Mouse (Mus musculus) intestine, postnatal 0 days (tissue): ENCODE measurements around the gene Nox3. TPM values are rescaled to one million over a fixed set of nuclear protein-coding genes. Genes with fewer than 3 reads are reported as not detected.
A peak's percentile ranks its signal among the peaks of the same experiment; 100 is the strongest.

Experiments used
- ATAC-seq: fragments of 200-750 bp; cut with Nextera tagmentation; 2 replicates; pipeline ENCODE4 v1.8.0; 2017; ENCODE audit warnings: mild to moderate bottlenecking, moderate TSS enrichment, moderate library complexity
- H3K27ac ChIP-seq: fragments of 300-500 bp; sonication (generic); 2 replicates; pipeline ENCODE4 v1.5.1; 2014; ENCODE audit warnings: mild to moderate bottlenecking, low read depth, low read length, moderate library complexity
- H3K27me3 ChIP-seq: fragments of 300-500 bp; sonication (generic); replicated peaks from 2 replicates; pipeline ENCODE4 v1.6.1; 2014; ENCODE audit warnings: low read length, mixed read lengths; ENCODE audit not compliant: control insufficient read depth, insufficient read depth
- H3K36me3 ChIP-seq: fragments of 300-500 bp; sonication (generic); 2 replicates; pipeline ENCODE4 v1.6.1; 2014; ENCODE audit warnings: mild to moderate bottlenecking, moderate library complexity; ENCODE audit not compliant: control insufficient read depth, insufficient read depth
- H3K4me1 ChIP-seq: fragments of 300-500 bp; sonication (generic); replicated peaks from 2 replicates; pipeline ENCODE4 v1.6.1; 2014; ENCODE audit warnings: antibody characterized with exemption, low read length, mixed read lengths; ENCODE audit not compliant: control insufficient read depth, insufficient read depth
- H3K4me2 ChIP-seq: fragments of 300-500 bp; sonication (generic); replicated peaks from 2 replicates; pipeline ENCODE4 v1.6.1; 2014; ENCODE audit warnings: low read depth, mild to moderate bottlenecking, moderate library complexity
- H3K4me3 ChIP-seq: fragments of 300-500 bp; sonication (generic); 2 replicates; pipeline ENCODE4 v1.5.1; 2014; ENCODE audit warnings: low read depth, low read length
- H3K9ac ChIP-seq: fragments of 300-500 bp; sonication (generic); 2 replicates; pipeline ENCODE4 v1.6.1; 2014; ENCODE audit warnings: mild to moderate bottlenecking, low read depth, low read length
- H3K9me3 ChIP-seq: fragments of 300-500 bp; sonication (generic); 2 replicates; pipeline ENCODE4 v1.6.1; 2016; ENCODE audit warnings: mixed run types; ENCODE audit not compliant: control insufficient read depth
- CTCF ChIP-seq: sonication (generic); IDR thresholded peaks from 2 replicates; pipeline ENCODE4 v1.5.1; 2016; ENCODE audit warnings: low read depth, mild to moderate bottlenecking, control low read depth, antibody characterized with exemption, moderate library complexity
- whole genome bisulfite sequencing: fragments of 180-500 bp; shearing (Covaris S2); extraction: QIAGEN DNeasy Blood & Tissue Kit; methylation state at CpG from one replicate; pipeline ENCODE4 v1.1.7; 2014; 5-methylcytosine and 5-hydroxymethylcytosine counted together
- polyA plus RNA-seq: library from polyadenylated mRNA; unstranded; fragments of >200 nt; fragmentation: Nextera tagmentation; extraction: Ambion mirVana; gene quantifications from 2 replicates; pipeline ENCODE4 v1.2.1, GENCODE M21; 2015

Gene Nox3
- polyA plus RNA-seq, 1 experiment from 2014 or later: not detected

DNA sequence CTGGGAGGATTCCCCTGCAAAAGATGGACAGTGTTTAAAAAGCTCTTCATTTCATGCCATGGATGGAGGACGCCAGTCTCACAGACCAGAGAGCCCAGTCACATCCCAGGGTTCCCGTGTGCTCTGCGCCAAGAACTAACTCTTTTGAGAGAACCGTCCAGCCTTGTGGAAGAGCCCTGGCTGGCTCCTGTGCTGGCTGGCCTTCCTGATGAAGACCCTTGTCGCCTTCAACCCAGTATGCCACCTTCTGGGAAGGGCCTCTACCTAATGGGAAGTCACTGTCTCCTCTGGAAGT, 84.3 kb downstream of the Nox3 start:
- no peaks in the 10 kb centered on the region for H3K36me3 ChIP-seq
- no peak for ATAC-seq
- no peak overlapping the region for H3K27ac ChIP-seq
- H3K4me1 ChIP-seq: no peaks in the 10 kb centered on the region
- no peaks in the 10 kb centered on the region for H3K27me3 ChIP-seq
- WGBS: 88% methylated on average over 5 of the region's 5 CpGs
- H3K9ac ChIP-seq: no peak overlapping the region
- H3K4me3 ChIP-seq: no peak overlapping the region
- H3K9me3 ChIP-seq: no peaks in the 10 kb centered on the region
- H3K4me2 ChIP-seq: no peak overlapping the region
- no peak for TF ChIP-seq CTCF

DNA sequence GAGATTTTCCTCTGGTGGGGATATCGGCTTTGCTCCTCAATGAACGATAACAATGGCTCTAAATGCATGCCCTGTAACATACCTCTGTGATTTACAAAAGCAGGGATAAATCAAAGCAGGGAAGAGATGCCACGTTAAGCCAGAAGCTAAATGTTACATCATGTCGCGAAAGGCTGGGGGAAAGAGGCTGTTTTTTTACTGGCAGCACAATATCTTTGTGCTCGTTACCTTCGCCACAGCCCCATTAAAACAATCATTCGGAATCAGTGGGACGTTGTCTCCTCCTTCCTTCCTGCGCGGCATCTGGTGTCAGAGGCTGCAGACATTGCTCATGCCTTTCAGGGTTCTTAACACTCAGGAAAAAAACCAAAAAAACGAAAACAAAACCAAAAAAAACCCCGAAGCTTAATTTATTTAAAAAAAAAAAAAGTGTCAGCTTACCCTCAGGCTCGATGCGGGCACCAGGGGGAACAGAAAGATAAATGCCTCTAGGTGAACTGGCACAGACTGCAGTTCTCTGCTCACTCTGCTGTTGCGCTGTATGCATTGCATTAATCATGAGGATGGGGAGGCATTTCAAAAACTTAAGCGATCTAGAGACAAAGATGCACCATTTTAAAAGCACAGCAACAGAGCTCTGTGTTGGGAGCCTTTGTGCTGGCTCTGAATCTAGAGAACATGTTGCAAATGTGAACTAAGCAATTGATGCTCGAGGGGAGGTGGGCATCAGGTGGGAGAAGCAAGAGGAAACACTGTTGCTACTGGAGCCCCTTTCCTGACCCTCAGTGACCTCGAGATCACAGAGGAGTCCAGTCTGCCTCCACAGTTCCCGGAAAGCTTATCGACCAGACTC, 84.9 kb downstream of the Nox3 start:
- H3K4me1 ChIP-seq: no peaks in the 10 kb centered on the region
- no peak overlapping the region for H3K9ac ChIP-seq
- WGBS: 41% methylated on average over 21 of the region's 21 CpGs
- H3K27me3 ChIP-seq: no peaks in the 10 kb centered on the region
- ATAC-seq: no peak
- H3K9me3 ChIP-seq: no peaks in the 10 kb centered on the region
- no peak overlapping the region for H3K27ac ChIP-seq
- H3K4me3 ChIP-seq: no peak overlapping the region
- H3K4me2 ChIP-seq: peak overlapping the region; percentile 9; the same call in 1 of the 2 replicates
- no peaks in the 10 kb centered on the region for H3K36me3 ChIP-seq
- 0 out of 2 replicates have a peak, but pooled peaks have one; percentile 1 for TF ChIP-seq CTCF

DNA sequence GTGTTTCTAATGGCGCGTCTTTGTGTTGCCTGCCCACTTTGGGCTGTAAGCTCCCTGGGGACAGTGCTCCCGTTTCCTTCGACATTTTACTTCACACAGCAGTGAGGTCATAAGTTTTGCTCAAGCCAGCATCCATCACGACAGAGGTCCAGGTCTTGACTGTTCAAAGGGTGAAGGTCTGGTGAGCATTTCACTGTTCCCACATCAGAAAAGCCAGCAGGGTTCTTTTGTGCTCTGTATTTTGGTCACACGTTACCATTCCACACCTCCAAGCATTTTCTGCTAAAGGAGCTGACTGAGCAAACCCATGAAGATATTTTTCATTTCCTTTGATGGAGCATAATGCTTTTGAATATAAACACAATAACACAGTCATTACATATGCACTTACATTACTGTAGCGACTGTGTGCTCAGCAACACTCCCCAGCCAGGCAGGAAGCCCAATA, 85.7 kb downstream of the Nox3 start:
- 74% methylated on average over 7 of the region's 7 CpGs for WGBS
- Histone ChIP-seq H3K27me3 (no peaks in the 10 kb centered on the region), H3K4me2 (no peak overlapping the region), H3K36me3 (no peaks in the 10 kb centered on the region), H3K9me3 (no peaks in the 10 kb centered on the region), H3K9ac (no peak overlapping the region), H3K27ac (no peak overlapping the region), H3K4me1 (no peaks in the 10 kb centered on the region), H3K4me3 (no peak overlapping the region)
- no peak for ATAC-seq
- no peak for TF ChIP-seq CTCF

DNA sequence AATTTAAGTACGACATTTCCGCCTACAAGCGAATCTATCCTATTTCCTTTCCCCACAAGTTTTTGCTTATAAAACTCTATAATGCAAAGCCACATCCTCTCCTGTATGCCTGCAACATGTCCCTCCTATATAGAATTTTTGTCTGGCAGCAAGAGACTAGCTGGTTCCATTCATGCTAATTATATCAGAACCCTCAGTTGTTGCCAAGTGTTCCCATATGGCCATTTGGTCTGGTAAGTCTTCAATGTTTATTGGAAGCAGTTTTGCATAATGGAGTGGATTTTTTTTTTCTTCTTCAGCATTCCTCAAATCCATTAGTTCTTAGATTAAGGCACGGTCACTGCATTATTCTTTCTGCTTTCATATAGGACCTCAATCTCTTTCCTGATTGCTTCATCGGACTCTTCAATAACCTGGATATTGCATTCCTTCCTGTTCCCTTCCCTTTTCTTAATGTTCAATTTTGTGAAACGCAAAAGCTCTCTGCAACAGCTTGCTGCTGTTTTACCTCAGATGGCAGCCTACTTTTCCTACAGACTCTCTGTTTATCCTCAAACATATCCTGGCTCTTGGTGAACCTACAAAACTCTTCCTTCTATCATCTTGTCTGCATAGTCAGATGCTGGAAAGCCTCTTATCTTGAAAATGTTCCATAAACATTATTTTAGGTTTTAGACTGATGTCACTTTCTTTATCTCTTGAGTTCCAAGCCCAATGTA, 92.9 kb downstream of the Nox3 start:
- Histone ChIP-seq H3K36me3 (no peaks in the 10 kb centered on the region), H3K27ac (no peak overlapping the region), H3K4me2 (no peak overlapping the region), H3K9ac (no peak overlapping the region), H3K27me3 (no peaks in the 10 kb centered on the region), H3K4me3 (no peak overlapping the region), H3K9me3 (no peaks in the 10 kb centered on the region), H3K4me1 (no peaks in the 10 kb centered on the region)
- no peak for ATAC-seq
- WGBS: 66% methylated on average over 6 of the region's 6 CpGs
- no peak for TF ChIP-seq CTCF

DNA sequence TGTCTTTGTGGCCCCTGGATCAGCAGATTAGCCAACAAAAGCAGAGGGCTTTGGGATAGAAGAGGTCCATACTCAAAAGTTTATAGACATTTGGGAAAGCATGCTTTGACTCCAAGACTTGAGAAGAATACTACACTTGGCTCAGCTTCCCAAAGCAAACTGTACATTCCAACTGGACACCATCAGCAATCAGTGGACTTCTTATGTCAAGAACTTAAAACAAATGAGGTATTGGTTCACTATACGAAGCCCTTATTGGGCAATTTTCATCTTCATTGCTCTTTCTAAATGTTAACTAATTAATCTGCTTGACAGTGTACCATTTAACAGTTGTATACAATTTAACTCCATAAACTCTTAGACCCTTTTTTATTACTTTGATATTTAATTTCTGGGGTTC, 97.7 kb downstream of the Nox3 start:
- 69% methylated on average over 1 of the region's 1 CpGs for WGBS
- TF ChIP-seq CTCF: no peak
- H3K9ac ChIP-seq: no peak overlapping the region
- H3K4me3 ChIP-seq: no peak overlapping the region
- H3K4me1 ChIP-seq: no peaks in the 10 kb centered on the region
- no peaks in the 10 kb centered on the region for H3K9me3 ChIP-seq
- H3K4me2 ChIP-seq: no peak overlapping the region
- no peak for ATAC-seq
- no peaks in the 10 kb centered on the region for H3K36me3 ChIP-seq
- no peak overlapping the region for H3K27ac ChIP-seq
- no peaks in the 10 kb centered on the region for H3K27me3 ChIP-seq

DNA sequence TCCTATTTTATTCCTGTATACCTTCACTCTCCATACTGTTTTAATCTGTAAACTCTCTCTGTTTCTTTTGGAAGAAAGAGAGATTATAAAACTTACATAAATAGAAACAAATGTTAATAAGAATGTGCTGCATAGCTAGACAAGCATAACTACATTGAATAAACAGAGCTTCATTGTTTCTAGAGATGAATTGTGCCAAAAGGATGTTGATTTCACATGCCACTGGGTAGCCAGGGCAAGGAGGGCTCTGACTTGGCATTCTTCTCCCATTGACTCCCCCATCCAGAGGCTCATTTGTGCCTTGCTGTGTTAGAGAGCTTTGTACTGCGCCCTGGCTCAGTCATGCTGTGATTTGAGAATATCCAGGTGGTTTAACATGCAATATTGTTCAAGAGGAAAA, 98.2 kb downstream of the Nox3 start:
- no peak for TF ChIP-seq CTCF
- Histone ChIP-seq H3K36me3 (no peaks in the 10 kb centered on the region), H3K9me3 (no peaks in the 10 kb centered on the region), H3K9ac (no peak overlapping the region), H3K27ac (no peak overlapping the region), H3K27me3 (no peaks in the 10 kb centered on the region), H3K4me1 (no peaks in the 10 kb centered on the region), H3K4me3 (no peak overlapping the region), H3K4me2 (no peak overlapping the region)
- WGBS: 78% methylated on average over 1 of the region's 1 CpGs
- no peak for ATAC-seq
